Mouse (Mus musculus): ENCODE measurements around the gene Noxa1. TPM values are rescaled to one million over a fixed set of nuclear protein-coding genes. Genes with fewer than 3 reads are reported as not detected.

Gene Noxa1
- polyA plus RNA-seq (2017; shearing (Covaris generic)) = 1 to 10 TPM; 1.6 to 1.9 TPM

GRCm38 (mm10) chr2:25095109-25095850, at the start of gene Noxa1:
Gene Noxa1 (minus strand): TSS chr2:25095149.
- ATAC-seq = peak; percentile 87

GRCm38 (mm10) chr2:25141921-25142320, 47.0 kb upstream of the Noxa1 start:
- no peak for ATAC-seq

GRCm38 (mm10) chr2:25141185-25141584, 46.2 kb upstream of the Noxa1 start:
- ATAC-seq = no peak

- ATAC-seq = no peak
Observed at GRCm38 (mm10) chr2:25137832-25138231, 42.9 kb upstream of the Noxa1 start.

GRCm38 (mm10) chr2:25131601-25132000, 36.7 kb upstream of the Noxa1 start:
- ATAC-seq = no peak

- no peak for ATAC-seq
Observed at GRCm38 (mm10) chr2:25128072-25128471, 33.1 kb upstream of the Noxa1 start.

- peak; percentile 43 for ATAC-seq
Observed at GRCm38 (mm10) chr2:25127206-25127605, 32.3 kb upstream of the Noxa1 start.

- ATAC-seq = no peak
Observed at GRCm38 (mm10) chr2:25126011-25127010, 31.4 kb upstream of the Noxa1 start.

GRCm38 (mm10) chr2:25125146-25125545, 30.2 kb upstream of the Noxa1 start:
- ATAC-seq = no peak

- ATAC-seq = no peak
Observed at GRCm38 (mm10) chr2:25124411-25124810, 29.5 kb upstream of the Noxa1 start.

GRCm38 (mm10) chr2:25123527-25123926, 28.6 kb upstream of the Noxa1 start:
- no peak for ATAC-seq

GRCm38 (mm10) chr2:25122666-25123065, 27.7 kb upstream of the Noxa1 start:
- no peak for ATAC-seq

- ATAC-seq = peak; percentile 46
Observed at GRCm38 (mm10) chr2:25120963-25121362, 26.0 kb upstream of the Noxa1 start.

GRCm38 (mm10) chr2:25115442-25115841, 20.5 kb upstream of the Noxa1 start:
- no peak for ATAC-seq

- no peak for ATAC-seq
Observed at GRCm38 (mm10) chr2:25114308-25114707, 19.4 kb upstream of the Noxa1 start.

GRCm38 (mm10) chr2:25111184-25111791, 16.3 kb upstream of the Noxa1 start:
- peak; percentile 91 for ATAC-seq

- no peak for ATAC-seq
Observed at GRCm38 (mm10) chr2:25110505-25111183, 15.7 kb upstream of the Noxa1 start.

- ATAC-seq = no peak
Observed at GRCm38 (mm10) chr2:25109487-25109886, 14.5 kb upstream of the Noxa1 start.

- no peak for ATAC-seq
Observed at GRCm38 (mm10) chr2:25106045-25106444, 11.1 kb upstream of the Noxa1 start.

- ATAC-seq = no peak
Observed at GRCm38 (mm10) chr2:25104122-25104521, 9.2 kb upstream of the Noxa1 start.

- no peak for ATAC-seq
Observed at GRCm38 (mm10) chr2:25099703-25100102, 4.8 kb upstream of the Noxa1 start.

- ATAC-seq = no peak
Observed at GRCm38 (mm10) chr2:25098956-25099355, 4.0 kb upstream of the Noxa1 start.
